In genomic region chr13:24937108-24937838, GRCm38 (mm10) we compare ENCODE assay signal across 8 mouse cellular contexts. TPM values are rescaled to one million over a fixed set of nuclear protein-coding genes. Genes with fewer than 3 reads are reported as not detected.
DNase-seq lines count a peak whose midpoint lies in the region; ATAC-seq and TF ChIP-seq lines count a peak whose summit lies in the region.

TSS of gene Aldh5a1 (minus strand) at chr13:24937661.

- ATAC-seq in frontal cortex, adult (ENCODE audit: low TSS enrichment), result peak; percentile 69
- ATAC-seq in lung, embryonic 15.5 days (ENCODE audit: borderline replicate concordance, extremely low read depth, low FRiP score, low TSS enrichment), result peak; percentile 81

- peak within 1 kb of the TSS; percentile 47 to 80; a peak in 3 of 4 replicates for H3K4me3 ChIP-seq in MEL (ENCODE audit: control insufficient read depth in 1 of 2, insufficient read depth in 1 of 2, low read depth in 2 of 2, low read length in 2 of 2)
- peak within 1 kb of the TSS; percentile 62 for H3K4me3 ChIP-seq in cerebellum, adult 2 months (replicated peaks; ENCODE audit: insufficient read depth, low read depth, low read length)
- peak within 1 kb of the TSS; percentile 90 for H3K4me3 ChIP-seq in lung, embryonic 15.5 days

- no peak for TF ChIP-seq POLR2A in MEL (IDR thresholded peaks at IDR 0.05; ENCODE audit: control insufficient read depth in 1 of 2, insufficient read depth in 1 of 2, low read depth in 1 of 2, low read length in 2 of 2, poor library complexity in 1 of 2)
- TF ChIP-seq POLR2A in cerebellum, adult 2 months (IDR thresholded peaks at IDR 0.05; ENCODE audit: borderline replicate concordance, insufficient read depth, low read length), result peak; percentile 44; the same call in 1 of the 2 replicates

- peak in 2 of 3 experiments; percentile 22 to 43; a peak in 4 of 6 replicates for TF ChIP-seq CTCF in MEL (IDR thresholded peaks at IDR 0.05 in 2 of 3, conservative IDR thresholded peaks at IDR 0.05 in 1 of 3; ENCODE audit: control insufficient read depth in 1 of 3, insufficient read depth in 1 of 3, low read depth in 2 of 3, low read length in 3 of 3, poor library complexity in 1 of 3, severe bottlenecking in 1 of 3)
- TF ChIP-seq CTCF in cerebellum, adult 2 months (IDR thresholded peaks at IDR 0.05; ENCODE audit: borderline replicate concordance, insufficient read depth, low read depth, low read length), result peak; percentile 13; the same call in 1 of the 2 replicates

- peak; percentile 49 for DNase-seq in MEL (ENCODE audit: low read depth, low spot score)
- peak; percentile 82 to 88 for DNase-seq in cerebellum, adult 2 months
- DNase-seq in heart, postnatal 4 days, result peak; percentile 83
- peak; percentile 67 to 76 for DNase-seq in layer of hippocampus, adult 8-10 months (ENCODE audit: low spot score in 2 of 2)
- peak; percentile 65 for DNase-seq in ovary, postnatal 10 days (ENCODE audit: low spot score)
- DNase-seq in thymus, postnatal 36 days, result peak; percentile 52 to 59

- peak within 1 kb of the TSS; percentile 45 for H3K9ac ChIP-seq in MEL (ENCODE audit: control insufficient read depth, low read depth, low read length, poor library complexity, severe bottlenecking)
- peak within 1 kb of the TSS; percentile 88 for H3K9ac ChIP-seq in lung, embryonic 15.5 days

- no peak for TF ChIP-seq EP300 in MEL (IDR thresholded peaks at IDR 0.05; ENCODE audit: low read depth in 1 of 2, low read length in 2 of 2)

- H3K79me2 ChIP-seq in MEL (ENCODE audit: control insufficient read depth, insufficient read depth, low read length, poor library complexity), result no peaks in the 10 kb centered on the region

- no peak within 1 kb of the TSS for H3K27ac ChIP-seq in MEL (ENCODE audit: control insufficient read depth, low read depth, low read length)
- peak within 1 kb of the TSS; percentile 80 for H3K27ac ChIP-seq in cerebellum, adult 2 months (ENCODE audit: insufficient read depth, low read length)
- peak within 1 kb of the TSS; percentile 80 for H3K27ac ChIP-seq in lung, embryonic 15.5 days

- peaks cover 0 to 3% of the 10 kb centered on the region in 2 experiments; a peak in 1 of 4 replicates for H3K36me3 ChIP-seq in MEL (ENCODE audit: control insufficient read depth in 1 of 2, insufficient read depth in 2 of 2, low read length in 2 of 2)
- no peaks in the 10 kb centered on the region for H3K36me3 ChIP-seq in lung, embryonic 15.5 days

- TF ChIP-seq RAD21 in MEL (IDR thresholded peaks at IDR 0.05; ENCODE audit: low read depth, low read length), result no peak

- WGBS in cerebellum, adult 2 months, result under 1% methylated on average over 72 of the region's 75 CpGs
- WGBS in lung, embryonic 15.5 days, result 1% methylated on average over 70 of the region's 75 CpGs

- H3K27me3 ChIP-seq in MEL (ENCODE audit: control insufficient read depth in 1 of 2, insufficient read depth in 2 of 2, low read length in 2 of 2), result peaks cover 0 to 4% of the 10 kb centered on the region in 2 experiments; a peak in 2 of 4 replicates
- no peaks in the 10 kb centered on the region for H3K27me3 ChIP-seq in cerebellum, adult 2 months (ENCODE audit: control insufficient read depth, insufficient read depth, low read length)
- H3K27me3 ChIP-seq in lung, embryonic 15.5 days, result no peaks in the 10 kb centered on the region

- H3K4me1 ChIP-seq in MEL (ENCODE audit: control insufficient read depth in 1 of 2, insufficient read depth in 2 of 2, low read length in 2 of 2), result no peaks in the 10 kb centered on the region; a peak in 1 of 4 replicates
- H3K4me1 ChIP-seq in cerebellum, adult 2 months (ENCODE audit: control insufficient read depth, insufficient read depth, low read length), result no peaks in the 10 kb centered on the region
- H3K4me1 ChIP-seq in lung, embryonic 15.5 days, result peaks cover 9% of the 10 kb centered on the region

- no peaks in the 10 kb centered on the region for H3K9me3 ChIP-seq in MEL (replicated peaks; ENCODE audit: insufficient read depth, low read length)
- H3K9me3 ChIP-seq in lung, embryonic 15.5 days, result no peaks in the 10 kb centered on the region

- peak within 1 kb of the TSS; percentile 84 for H3K4me2 ChIP-seq in lung, embryonic 15.5 days

TF ChIP-seq in MEL, 35 proteins besides CTCF, POLR2A, EP300 and RAD21:
- TF ChIP-seq HCFC1 (IDR thresholded peaks at IDR 0.05; ENCODE audit: low read depth, low read length) (no peak), NRF1 (IDR thresholded peaks at IDR 0.05; ENCODE audit: insufficient read depth, low read depth, low read length, poor library complexity, severe bottlenecking) (0 out of 2 replicates have a peak, but pooled peaks have one; percentile 25), TBP (IDR thresholded peaks at IDR 0.05; ENCODE audit: low read depth, low read length) (no peak), USF1 (IDR thresholded peaks at IDR 0.05; ENCODE audit: low read depth, low read length) (no peak)

RNA-seq across cellular contexts. Expression of gene Aldh5a1, which starts in this region (rescaled TPM):
- total RNA-seq in MEL (2012; rRNA removed), result 0.04 and 0.07 TPM in 2 replicates
- polyA plus RNA-seq in MEL (2012; ENCODE audit: insufficient read depth in 1 of 2, insufficient read length in 2 of 2, low read depth in 1 of 2, low replicate concordance in 2 of 2, missing spikeins in 1 of 2), result under 1 TPM in 1 of 2 experiments, not detected in 1; 0.15 TPM
- polyA plus RNA-seq in cerebellum, adult 2 months (2012; rRNA removed), result 42.6 and 43.6 TPM in 2 replicates
- 10 to 100 TPM; 22.8 to 24.5 TPM for total RNA-seq in heart, postnatal 4 days (2021)
- 10 to 100 TPM; 59.8 to 71.7 (median 64.2) TPM for total RNA-seq in layer of hippocampus, adult 8-10 months (2022)
- polyA plus RNA-seq in lung, embryonic 15.5 days (2015; fragmentation: Nextera tagmentation; extraction: Ambion mirVana), result 9.1 and 9.8 TPM in 2 replicates

Comparison
In these comparisons a context has a peak if more than half of its experiments do, and no peak if none do; other contexts are left out.
1. RNA of gene Aldh5a1 (total RNA-seq): 59.8 to 71.7 TPM in layer of hippocampus, adult 8-10 months and 22.8 to 24.5 TPM in heart, postnatal 4 days; 0.04 to 0.07 TPM in MEL; every median in the first group is over 10 times any median in the second.
2. Peak in DNase-seq, H3K4me3 ChIP-seq and H3K9ac ChIP-seq in MEL; RNA of the gene not detected or under 1 TPM.
3. Peak in every context shown above with its lines, with median percentiles within 50 percentile points of each other: DNase-seq and H3K4me3 ChIP-seq.